Mouse (Mus musculus): ENCODE measurements at regions not wholly inside any gene's neighbourhood (a gene's known extent, or its start where the extent isn't known, plus 50 kb on each side); places are given as distances from the start of the nearest gene placed in this dataset.
A peak's percentile ranks its signal among the peaks of the same experiment; 100 is the strongest.

GRCm38 (mm10) chr1:137323884-137324594, 363.8 kb upstream of the Nr5a2 start:
- no peak for DNase-seq (ENCODE audit: low spot score in 2 of 2)

DNA sequence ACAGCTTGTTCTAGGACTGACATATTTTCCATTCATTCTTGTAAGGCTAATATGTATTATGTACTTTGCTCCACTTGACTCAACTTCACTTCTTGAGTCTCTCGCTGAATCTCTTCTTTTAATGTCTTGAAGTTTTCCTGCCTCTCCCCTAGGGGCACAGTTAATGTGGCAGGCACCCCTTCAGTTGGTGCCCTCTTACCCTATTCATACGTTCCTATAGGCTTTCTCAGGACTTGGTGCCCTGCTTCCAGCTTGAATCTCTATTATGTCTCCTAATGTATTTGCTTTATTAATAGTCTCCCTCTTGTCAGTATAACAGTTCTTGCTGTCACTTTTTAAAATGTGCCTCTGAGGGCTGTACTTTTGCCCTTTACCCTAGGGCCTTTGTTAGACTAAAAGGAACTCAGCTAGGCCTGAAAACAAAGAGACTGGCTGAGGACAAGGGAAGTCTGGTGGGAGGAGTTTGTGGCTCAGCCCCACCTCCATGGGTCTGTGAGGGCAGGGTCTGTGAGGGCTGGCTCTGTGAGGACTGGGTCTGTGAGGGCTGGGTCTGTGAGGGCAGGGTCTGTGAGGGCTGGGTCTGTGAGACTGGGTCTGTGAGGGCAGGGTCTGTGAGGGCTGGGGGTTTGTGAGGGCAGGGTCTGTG, 362.9 kb upstream of the Nr5a2 start:
- DNase-seq (ENCODE audit: low spot score in 2 of 2): no peak

- no peak for DNase-seq (ENCODE audit: low spot score in 2 of 2)
Observed at GRCm38 (mm10) chr1:137302757-137303422, 342.6 kb upstream of the Nr5a2 start.

DNA sequence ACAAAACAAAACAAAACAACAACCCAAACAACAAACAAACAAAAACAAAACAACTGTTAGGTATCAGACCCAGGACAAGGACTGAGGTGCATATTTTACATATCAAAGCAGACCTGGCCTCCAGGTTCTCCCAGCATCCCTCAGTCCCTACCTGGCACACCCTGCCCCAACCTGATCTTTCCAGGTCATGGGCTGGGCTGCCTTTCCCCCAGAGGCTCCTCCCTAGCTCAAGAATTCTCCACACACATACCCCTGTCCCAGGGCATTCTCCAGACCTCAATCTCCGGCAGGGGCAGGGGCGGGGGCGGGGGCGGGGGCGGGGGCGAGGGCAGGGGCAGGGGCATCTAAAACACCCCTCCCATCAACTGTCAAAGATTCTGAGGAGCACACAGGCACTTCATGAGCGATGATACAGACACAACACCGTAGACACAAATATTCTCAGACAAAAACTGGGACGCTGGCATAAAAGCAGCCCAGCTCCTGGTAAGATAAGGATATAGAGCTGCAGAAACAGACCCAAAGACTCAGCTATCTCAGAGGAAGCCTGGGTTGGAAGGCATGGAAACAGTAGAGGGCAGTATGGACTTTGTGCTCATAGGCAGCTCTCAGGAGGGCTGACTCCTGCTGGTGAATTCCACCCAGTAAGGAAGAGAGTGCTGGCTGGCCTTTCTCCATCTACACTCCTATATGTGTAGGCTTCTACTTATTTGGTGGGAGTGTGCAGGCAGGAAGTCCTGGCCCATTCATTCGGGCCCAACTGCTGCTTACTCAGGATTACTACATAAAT, 337.7 kb upstream of the Nr5a2 start:
- DNase-seq (ENCODE audit: low spot score in 2 of 2): no peak

- DNase-seq (ENCODE audit: low spot score in 2 of 2): no peak
Observed at GRCm38 (mm10) chr1:137289456-137289855, 329.2 kb upstream of the Nr5a2 start.

DNA sequence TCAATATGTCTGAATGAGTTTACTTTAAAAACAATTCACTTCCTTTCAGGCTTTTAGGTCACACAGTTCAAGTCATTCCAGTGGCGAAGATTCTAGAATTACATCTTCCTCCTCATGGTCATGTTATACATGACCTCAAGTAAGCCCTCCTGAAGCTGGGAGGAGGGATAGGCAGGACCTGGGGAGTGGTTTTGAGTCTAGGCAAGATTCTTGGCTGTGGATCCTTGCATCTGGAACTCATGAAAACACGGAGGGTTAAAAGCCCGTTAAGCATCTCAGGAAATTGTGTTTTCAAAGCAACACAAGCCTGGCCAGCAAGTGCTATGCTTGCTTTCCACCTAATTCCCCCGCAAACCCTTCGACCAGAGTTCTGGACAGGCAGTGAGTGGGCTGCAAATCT, 323.0 kb upstream of the Nr5a2 start:
- DNase-seq (ENCODE audit: low spot score in 2 of 2): no peak

GRCm38 (mm10) chr1:137282457-137282856, 322.2 kb upstream of the Nr5a2 start:
- no peak for DNase-seq (ENCODE audit: low spot score in 2 of 2)

- no peak for DNase-seq (ENCODE audit: low spot score in 2 of 2)
Observed at GRCm38 (mm10) chr1:137280391-137281386, 320.4 kb upstream of the Nr5a2 start.

DNA sequence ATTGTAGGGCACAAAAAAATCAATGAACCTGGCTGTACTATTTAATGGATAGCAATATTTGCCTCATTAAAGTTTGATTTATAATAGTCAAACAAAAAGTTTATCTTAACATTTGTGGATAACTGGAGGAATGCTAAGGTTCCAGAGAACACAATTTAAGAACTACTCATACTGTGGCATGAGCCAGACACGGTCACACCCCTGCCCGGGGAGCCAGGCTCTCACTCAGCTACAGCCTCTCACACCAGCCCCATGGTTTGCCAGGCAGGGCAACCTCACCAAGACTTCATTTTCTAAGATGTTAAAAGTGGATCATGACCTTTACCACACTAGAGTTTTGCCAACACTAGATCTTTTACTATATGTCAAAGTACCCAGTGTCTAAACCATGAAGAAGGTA, 319.7 kb upstream of the Nr5a2 start:
- no peak for DNase-seq (ENCODE audit: low spot score in 2 of 2)

- DNase-seq (ENCODE audit: low spot score in 2 of 2): no peak
Observed at GRCm38 (mm10) chr1:137270659-137271612, 310.7 kb upstream of the Nr5a2 start.

DNA sequence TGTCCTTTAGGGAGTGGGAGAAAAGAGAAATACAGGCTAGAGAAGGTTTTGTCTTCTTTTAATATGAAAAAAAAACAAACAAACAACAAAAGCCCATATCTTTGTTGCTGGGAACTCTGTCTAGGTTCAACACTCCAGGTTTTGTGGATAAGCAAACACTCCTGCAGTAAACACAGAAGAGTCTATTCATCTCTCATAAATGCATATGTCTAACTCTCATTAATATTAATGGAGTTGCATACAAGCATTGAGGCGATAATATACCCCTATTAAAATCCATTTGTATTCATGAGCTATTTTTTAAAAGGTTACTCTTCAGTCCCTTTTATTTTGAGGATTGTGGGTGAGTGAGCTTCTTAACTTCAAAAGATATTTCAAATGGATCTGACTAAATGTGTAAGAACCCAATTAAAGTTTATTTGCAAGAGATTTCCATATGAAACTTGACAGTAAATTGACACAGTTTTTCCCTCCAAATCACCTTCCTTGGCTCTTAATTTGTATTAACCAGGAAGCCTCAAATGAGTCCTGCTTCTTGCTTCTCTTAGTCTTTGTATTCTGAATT, 302.6 kb upstream of the Nr5a2 start:
- DNase-seq (ENCODE audit: low spot score in 2 of 2): no peak

- no peak for DNase-seq (ENCODE audit: low spot score in 2 of 2)
Observed at GRCm38 (mm10) chr1:137262121-137262525, 301.9 kb upstream of the Nr5a2 start.

GRCm38 (mm10) chr1:137256294-137256693, 296.0 kb upstream of the Nr5a2 start:
- no peak for DNase-seq (ENCODE audit: low spot score in 2 of 2)

- DNase-seq (ENCODE audit: low spot score in 2 of 2): no peak
Observed at GRCm38 (mm10) chr1:137255041-137255440, 294.8 kb upstream of the Nr5a2 start.

DNA sequence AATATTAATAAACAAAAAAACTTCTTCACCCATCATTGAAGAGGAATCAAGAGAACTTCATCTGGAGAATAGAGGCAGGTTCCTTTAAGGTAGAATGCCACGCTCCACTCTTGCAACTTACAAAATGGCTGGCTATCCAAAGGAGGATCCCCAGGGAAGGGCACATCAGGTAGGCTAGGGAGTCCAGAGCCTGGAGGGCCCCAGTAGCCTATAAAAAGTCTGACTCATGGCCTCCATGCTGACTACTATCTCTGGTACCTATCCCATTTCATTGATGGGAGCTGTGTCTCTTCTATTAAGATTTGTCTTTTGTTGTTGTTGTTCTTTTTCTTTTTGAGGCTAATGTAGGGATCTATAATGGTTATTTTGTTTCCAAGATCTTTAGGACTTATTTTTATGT, 294.4 kb upstream of the Nr5a2 start:
- DNase-seq (ENCODE audit: low spot score in 2 of 2): no peak

- no peak for DNase-seq (ENCODE audit: low spot score in 2 of 2)
Observed at GRCm38 (mm10) chr1:137227098-137227485, 266.8 kb upstream of the Nr5a2 start.

- DNase-seq (ENCODE audit: low spot score in 2 of 2): no peak
Observed at GRCm38 (mm10) chr1:137226479-137227097, 266.3 kb upstream of the Nr5a2 start.

GRCm38 (mm10) chr1:137225418-137225817, 265.2 kb upstream of the Nr5a2 start:
- peak in 1 of 2 experiments; percentile 7 for DNase-seq (ENCODE audit: low spot score in 2 of 2)

GRCm38 (mm10) chr1:137223052-137223451, 262.8 kb upstream of the Nr5a2 start:
- no peak for DNase-seq (ENCODE audit: low spot score in 2 of 2)
